Mouse (Mus musculus) kidney, adult 2 months (tissue): ENCODE measurements around the gene Wdr49. TPM values are rescaled to one million over a fixed set of nuclear protein-coding genes. Genes with fewer than 3 reads are reported as not detected.

Experiments used
- DNase-seq: peaks from one replicate; pipeline ENCODE4 v3.0.0; 2021
- H3K27ac ChIP-seq: fragments of 200-500 bp; 2 replicates; pipeline ENCODE4 v1.5.1; 2012; ENCODE audit warnings: low read depth, low read length, control low read depth, inconsistent platforms; ENCODE audit not compliant: insufficient read depth
- H3K27me3 ChIP-seq: fragments of 200-500 bp; replicated peaks from 2 replicates; pipeline ENCODE4 v1.6.1; 2012; ENCODE audit warnings: mild to moderate bottlenecking, moderate library complexity, low read length, inconsistent platforms; ENCODE audit not compliant: control insufficient read depth, insufficient read depth
- H3K36me3 ChIP-seq: fragments of 200-500 bp; 2 replicates; pipeline ENCODE4 v1.6.1; 2012; ENCODE audit warnings: mild to moderate bottlenecking, moderate library complexity, low read length, inconsistent platforms; ENCODE audit not compliant: control insufficient read depth, insufficient read depth
- H3K4me1 ChIP-seq: fragments of 200-500 bp; 2 replicates; pipeline ENCODE4 v1.6.1; 2011; ENCODE audit warnings: low read length; ENCODE audit not compliant: control insufficient read depth, insufficient read depth
- H3K4me3 ChIP-seq: fragments of 200-500 bp; 2 replicates; pipeline ENCODE4 v1.5.1; 2011; ENCODE audit warnings: mild to moderate bottlenecking, low read depth, low read length, control low read depth; ENCODE audit not compliant: insufficient read depth
- CTCF ChIP-seq: fragments of 200-500 bp; conservative IDR thresholded peaks from 2 replicates; pipeline ENCODE4 v1.5.1; 2011; ENCODE audit warnings: low read depth, mild to moderate bottlenecking, control low read depth, low read length, moderate library complexity, mixed read lengths; ENCODE audit not compliant: insufficient read depth, insufficient read length
- POLR2A ChIP-seq: fragments of 200-500 bp; IDR thresholded peaks from one replicate; pipeline ENCODE4 v1.6.1; 2011; ENCODE audit warnings: low read depth, low read length, control low read depth
- WGBS: fragments of 180-500 bp; shearing (Covaris S2); methylation state at CpG from one replicate; pipeline ENCODE4 v1.1.7; 2018; 5-methylcytosine and 5-hydroxymethylcytosine counted together
- polyA plus RNA-seq: library from polyadenylated mRNA; depleted of rRNA; stranded (reverse); fragments of >200 nt; gene quantifications from 2 replicates; pipeline ENCODE4 v1.2.3, GENCODE M21; 2012; rRNA removed

Gene Wdr49
- polyA plus RNA-seq, 1 experiment = not detected

DNA sequence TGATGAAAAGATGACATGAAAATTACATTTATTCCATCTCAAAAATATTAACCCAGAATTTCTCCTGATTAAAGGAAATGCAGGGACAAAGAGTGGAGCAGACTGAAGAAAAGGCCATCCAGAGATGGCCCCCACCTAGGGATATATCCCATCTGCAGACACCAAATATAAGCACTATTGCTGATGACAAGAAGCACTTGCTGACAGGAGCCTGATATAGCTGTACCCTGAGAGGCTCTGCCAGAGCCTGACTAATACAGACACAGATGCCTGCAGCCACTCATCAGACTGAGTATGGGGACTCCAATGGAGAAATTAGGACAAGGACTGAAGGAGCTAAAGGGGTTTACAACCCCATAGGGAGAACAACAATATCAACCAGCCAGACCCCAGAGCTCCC, 206.8 kb downstream of the Wdr49 start:
- Histone ChIP-seq H3K27ac (no peak overlapping the region), H3K36me3 (no peaks in the 10 kb centered on the region), H3K4me3 (no peak overlapping the region), H3K4me1 (no peaks in the 10 kb centered on the region), H3K27me3 (no peaks in the 10 kb centered on the region)
- TF ChIP-seq CTCF (no peak), POLR2A (no peak)
- DNase-seq = no peak

DNA sequence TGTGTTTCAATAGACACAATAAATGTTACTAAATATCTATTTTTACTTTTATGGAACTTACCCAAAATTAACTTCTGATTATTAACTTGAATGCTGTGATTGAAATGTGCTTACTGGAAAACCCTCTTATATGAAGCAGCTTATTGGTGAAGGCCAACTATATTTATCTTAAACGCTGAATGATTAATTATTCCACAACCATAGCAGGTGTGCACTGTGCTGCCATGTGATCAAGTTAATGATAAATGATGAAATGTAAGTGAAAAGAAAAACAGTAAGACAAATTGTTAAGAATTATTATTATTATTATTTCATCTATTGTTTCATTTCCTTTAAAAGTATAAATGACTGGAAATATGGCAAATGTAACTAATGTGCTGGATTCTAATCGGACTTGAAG, 212.0 kb downstream of the Wdr49 start, which contains the start of gene Serpini2:
TSS of gene Serpini2 (minus strand) at position 101 of the 400 bp plus-strand sequence.
- H3K4me1 ChIP-seq = no peaks in the 10 kb centered on the region
- TF ChIP-seq CTCF (no peak), POLR2A (no peak)
- no peaks in the 10 kb centered on the region for H3K36me3 ChIP-seq
- 81% methylated on average over 2 of the region's 2 CpGs for WGBS
- H3K27me3 ChIP-seq = no peaks in the 10 kb centered on the region
- no peak within 1 kb of the TSS for H3K27ac ChIP-seq
- no peak within 1 kb of the TSS for H3K4me3 ChIP-seq
- no peak for DNase-seq

DNA sequence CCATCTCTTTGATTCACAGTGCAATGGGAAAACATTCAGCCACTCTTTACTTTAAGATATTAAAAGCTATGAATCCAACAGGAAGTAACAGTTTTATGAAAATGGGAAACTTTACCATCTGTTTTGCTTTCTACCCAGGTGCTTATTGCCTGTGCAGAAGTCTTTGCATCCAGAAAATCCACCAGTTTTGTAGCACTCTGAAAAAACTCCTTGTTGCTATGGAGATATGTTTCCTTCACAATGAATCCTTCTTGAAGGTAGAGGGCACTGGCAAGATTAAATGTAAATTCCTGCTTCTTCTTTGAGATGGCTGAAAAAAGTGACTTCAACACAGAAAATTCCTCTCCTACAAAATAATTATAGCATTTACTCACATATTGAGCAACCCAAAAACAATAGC, 222.6 kb downstream of the Wdr49 start:
- no peak overlapping the region for H3K27ac ChIP-seq
- no peak overlapping the region for H3K4me3 ChIP-seq
- no peaks in the 10 kb centered on the region for H3K4me1 ChIP-seq
- H3K27me3 ChIP-seq = no peaks in the 10 kb centered on the region
- TF ChIP-seq POLR2A = no peak
- no peaks in the 10 kb centered on the region for H3K36me3 ChIP-seq
- DNase-seq = no peak

Other genes starting within 250 kb of the Wdr49 start
- not detected in 2 replicates for gene Serpini2, start 212.1 kb downstream of the Wdr49 start, polyA plus RNA-seq
- gene Pdcd10, start 74.7 kb upstream of the Wdr49 start, polyA plus RNA-seq = 4.5 and 9.0 TPM in 2 replicates
- 0.97 and 1.2 TPM in 2 replicates for gene Serpini1, start 75.4 kb upstream of the Wdr49 start, polyA plus RNA-seq